Mouse (Mus musculus): ENCODE results near the gene Arpc4. TPM values are rescaled to one million over a fixed set of nuclear protein-coding genes. Genes with fewer than 3 reads are reported as not detected.

Arpc4 gene
- total and polyA plus RNA-seq, 2 experiments from 2014 or later, result 129 to 203 TPM

GRCm38 (mm10) chr6:113377172-113377495 is 781 bp upstream of the Arpc4 start:
- Histone ChIP-seq H3K4me1 (ENCODE audit: control insufficient read depth, insufficient read depth) (peaks cover 14% of the 10 kb centered on the region), H3K4me3 (ENCODE audit: low read depth, low read length) (peak overlapping the region; percentile 94), H3K36me3 (replicated peaks; ENCODE audit: control insufficient read depth, insufficient read depth, low read length) (peaks cover 56% of the 10 kb centered on the region), H3K27ac (ENCODE audit: low read depth) (peak overlapping the region; percentile 97), H3K4me2 (ENCODE audit: low read depth, low read length) (peak overlapping the region; percentile 94), H3K9me3 (replicated peaks; ENCODE audit: control insufficient read depth, low read length) (no peaks in the 10 kb centered on the region), H3K27me3 (ENCODE audit: control insufficient read depth, insufficient read depth, low read length) (no peaks in the 10 kb centered on the region), H3K9ac (replicated peaks; ENCODE audit: low read depth, low read length) (peak overlapping the region; percentile 91)
- no peak for DNase-seq (ENCODE audit: low spot score)
- no peak for ATAC-seq (ENCODE audit: insufficient read depth, low read depth)
- TF ChIP-seq EP300 (IDR thresholded peaks at IDR 0.05; ENCODE audit: low read depth), result no peak
- TF ChIP-seq CTCF (IDR thresholded peaks at IDR 0.05; ENCODE audit: low read depth), result no peak
- WGBS, result 6% methylated on average over 7 of the region's 7 CpGs

- peaks cover 14% of the 10 kb centered on the region for H3K4me1 ChIP-seq (ENCODE audit: control insufficient read depth, insufficient read depth)
- ATAC-seq (ENCODE audit: insufficient read depth, low read depth) (no peak), DNase-seq (ENCODE audit: low spot score) (no peak)
- H3K4me2 ChIP-seq (ENCODE audit: low read depth, low read length), result peak overlapping the region; percentile 94
- H3K27me3 ChIP-seq (ENCODE audit: control insufficient read depth, insufficient read depth, low read length), result no peaks in the 10 kb centered on the region
- H3K4me3 ChIP-seq (ENCODE audit: low read depth, low read length), result peak overlapping the region; percentile 94
- no peak overlapping the region for H3K27ac ChIP-seq (ENCODE audit: low read depth)
- 62% methylated on average over 6 of the region's 6 CpGs for WGBS
- no peaks in the 10 kb centered on the region for H3K9me3 ChIP-seq (replicated peaks; ENCODE audit: control insufficient read depth, low read length)
- H3K36me3 ChIP-seq (replicated peaks; ENCODE audit: control insufficient read depth, insufficient read depth, low read length), result peaks cover 55% of the 10 kb centered on the region
- peak overlapping the region; percentile 91 for H3K9ac ChIP-seq (replicated peaks; ENCODE audit: low read depth, low read length)
- TF ChIP-seq EP300 (IDR thresholded peaks at IDR 0.05; ENCODE audit: low read depth), result no peak
- no peak for TF ChIP-seq CTCF (IDR thresholded peaks at IDR 0.05; ENCODE audit: low read depth)
These were observed 1.3 kb downstream of the Arpc4 start for GRCm38 (mm10) chr6:113379246-113379645.

DNA sequence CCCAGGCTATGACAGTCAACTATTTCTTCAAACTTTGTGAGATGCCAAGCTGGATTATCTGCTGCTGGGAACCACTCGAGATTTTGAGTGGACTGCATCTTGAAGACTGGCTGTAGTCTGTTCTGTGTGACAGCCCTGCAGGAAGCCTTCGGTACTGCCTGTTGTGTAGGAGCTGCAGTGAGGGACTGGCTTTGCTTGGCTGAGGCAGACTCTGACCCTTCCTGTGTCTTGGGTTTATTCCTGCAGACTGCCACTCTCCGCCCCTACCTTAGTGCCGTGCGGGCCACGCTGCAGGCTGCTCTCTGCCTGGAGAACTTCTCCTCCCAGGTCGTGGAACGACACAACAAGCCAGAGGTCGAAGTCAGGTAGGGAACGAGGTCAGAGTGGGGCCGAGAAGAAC is 2.6 kb downstream of the Arpc4 start:
- Histone ChIP-seq H3K27me3 (ENCODE audit: control insufficient read depth, insufficient read depth, low read length) (no peaks in the 10 kb centered on the region), H3K27ac (ENCODE audit: low read depth) (no peak overlapping the region), H3K9ac (replicated peaks; ENCODE audit: low read depth, low read length) (no peak overlapping the region), H3K4me1 (ENCODE audit: control insufficient read depth, insufficient read depth) (peaks cover 14% of the 10 kb centered on the region), H3K4me3 (ENCODE audit: low read depth, low read length) (no peak overlapping the region), H3K9me3 (replicated peaks; ENCODE audit: control insufficient read depth, low read length) (no peaks in the 10 kb centered on the region), H3K4me2 (ENCODE audit: low read depth, low read length) (no peak overlapping the region), H3K36me3 (replicated peaks; ENCODE audit: control insufficient read depth, insufficient read depth, low read length) (peaks cover 54% of the 10 kb centered on the region)
- 82% methylated on average over 11 of the region's 11 CpGs for WGBS
- DNase-seq (ENCODE audit: low spot score), result no peak
- no peak for ATAC-seq (ENCODE audit: insufficient read depth, low read depth)
- no peak for TF ChIP-seq EP300 (IDR thresholded peaks at IDR 0.05; ENCODE audit: low read depth)
- 0 out of 2 replicates have a peak, but pooled peaks have one; percentile 5 for TF ChIP-seq CTCF (IDR thresholded peaks at IDR 0.05; ENCODE audit: low read depth)

GRCm38 (mm10) chr6:113384351-113384927 is 6.5 kb downstream of the Arpc4 start:
- Histone ChIP-seq H3K9ac (replicated peaks; ENCODE audit: low read depth, low read length) (no peak overlapping the region), H3K36me3 (replicated peaks; ENCODE audit: control insufficient read depth, insufficient read depth, low read length) (peaks cover 88% of the 10 kb centered on the region), H3K27me3 (ENCODE audit: control insufficient read depth, insufficient read depth, low read length) (no peaks in the 10 kb centered on the region), H3K4me3 (ENCODE audit: low read depth, low read length) (no peak overlapping the region), H3K4me2 (ENCODE audit: low read depth, low read length) (no peak overlapping the region), H3K9me3 (replicated peaks; ENCODE audit: control insufficient read depth, low read length) (no peaks in the 10 kb centered on the region), H3K27ac (ENCODE audit: low read depth) (no peak overlapping the region), H3K4me1 (ENCODE audit: control insufficient read depth, insufficient read depth) (peaks cover 4% of the 10 kb centered on the region)
- 89% methylated on average over 8 of the region's 8 CpGs for WGBS
- TF ChIP-seq CTCF (IDR thresholded peaks at IDR 0.05; ENCODE audit: low read depth) (no peak), EP300 (IDR thresholded peaks at IDR 0.05; ENCODE audit: low read depth) (no peak)
- DNase-seq (ENCODE audit: low spot score) (no peak), ATAC-seq (ENCODE audit: insufficient read depth, low read depth) (no peak)

DNA sequence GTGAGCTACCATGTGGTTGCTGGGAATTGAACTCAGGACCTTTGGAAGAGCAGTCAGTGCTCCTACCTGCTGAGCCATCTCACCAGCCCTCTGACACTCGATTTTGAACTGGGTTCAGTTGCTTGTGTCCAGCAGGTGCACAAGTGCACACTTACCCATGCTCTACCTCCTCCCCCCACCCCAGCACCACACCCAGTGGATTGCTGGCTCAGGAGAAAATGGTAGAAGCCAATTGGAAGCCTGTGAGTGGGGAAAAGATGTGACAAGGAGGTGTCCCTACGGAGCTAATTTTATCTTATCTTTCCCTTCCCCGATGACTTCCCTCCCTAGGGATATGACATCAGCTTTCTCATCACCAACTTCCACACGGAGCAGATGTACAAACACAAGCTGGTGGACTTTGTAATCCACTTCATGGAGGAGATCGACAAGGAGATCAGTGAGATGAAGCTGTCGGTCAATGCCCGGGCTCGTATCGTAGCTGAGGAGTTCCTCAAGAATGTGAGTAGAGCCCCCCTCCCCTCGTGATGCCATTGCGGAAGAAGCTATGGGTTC is 7.3 kb downstream of the Arpc4 start:
- no peak for DNase-seq (ENCODE audit: low spot score)
- 48% methylated on average over 11 of the region's 11 CpGs for whole genome bisulfite sequencing
- no peak for ATAC-seq (ENCODE audit: insufficient read depth, low read depth)
- no peak for TF ChIP-seq CTCF (IDR thresholded peaks at IDR 0.05; ENCODE audit: low read depth)
- no peak for TF ChIP-seq EP300 (IDR thresholded peaks at IDR 0.05; ENCODE audit: low read depth)
- Histone ChIP-seq H3K4me1 (ENCODE audit: control insufficient read depth, insufficient read depth) (no peaks in the 10 kb centered on the region), H3K4me2 (ENCODE audit: low read depth, low read length) (no peak overlapping the region), H3K36me3 (replicated peaks; ENCODE audit: control insufficient read depth, insufficient read depth, low read length) (peaks cover 95% of the 10 kb centered on the region), H3K9me3 (replicated peaks; ENCODE audit: control insufficient read depth, low read length) (no peaks in the 10 kb centered on the region), H3K27ac (ENCODE audit: low read depth) (no peak overlapping the region), H3K4me3 (ENCODE audit: low read depth, low read length) (no peak overlapping the region), H3K27me3 (ENCODE audit: control insufficient read depth, insufficient read depth, low read length) (no peaks in the 10 kb centered on the region), H3K9ac (replicated peaks; ENCODE audit: low read depth, low read length) (no peak overlapping the region)

DNA sequence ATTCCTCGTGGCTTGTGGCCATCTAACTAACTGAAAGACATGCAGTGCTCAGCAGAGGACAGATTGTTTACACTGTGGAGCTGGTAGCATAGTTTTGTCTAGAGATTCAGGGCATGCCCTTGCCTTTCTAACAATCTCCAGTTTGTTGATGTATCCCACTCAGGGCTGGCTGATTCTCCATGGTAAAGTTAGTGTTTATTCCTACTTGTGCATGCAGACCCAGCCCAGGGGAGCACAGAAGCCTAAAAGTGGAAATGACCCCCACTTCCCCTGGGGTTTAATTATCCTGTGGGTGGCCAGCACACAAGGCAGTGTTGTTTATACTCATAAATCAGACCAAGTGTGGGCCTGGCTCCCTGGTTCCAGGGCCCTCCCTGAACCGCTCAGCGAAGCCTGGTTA is 8.1 kb downstream of the Arpc4 start:
- peaks cover 91% of the 10 kb centered on the region for H3K36me3 ChIP-seq (replicated peaks; ENCODE audit: control insufficient read depth, insufficient read depth, low read length)
- WGBS, result 86% methylated on average over 3 of the region's 3 CpGs

More for the DNA sequence above, 8.1 kb downstream of the Arpc4 start:
- DNase-seq (ENCODE audit: low spot score) (no peak), ATAC-seq (ENCODE audit: insufficient read depth, low read depth) (no peak)
- H3K9ac ChIP-seq (replicated peaks; ENCODE audit: low read depth, low read length), result no peak overlapping the region
- no peak overlapping the region for H3K4me2 ChIP-seq (ENCODE audit: low read depth, low read length)
- no peak for TF ChIP-seq EP300 (IDR thresholded peaks at IDR 0.05; ENCODE audit: low read depth)
- no peak for TF ChIP-seq CTCF (IDR thresholded peaks at IDR 0.05; ENCODE audit: low read depth)
- no peak overlapping the region for H3K27ac ChIP-seq (ENCODE audit: low read depth)
- no peaks in the 10 kb centered on the region for H3K4me1 ChIP-seq (ENCODE audit: control insufficient read depth, insufficient read depth)
- H3K4me3 ChIP-seq (ENCODE audit: low read depth, low read length), result no peak overlapping the region
- H3K9me3 ChIP-seq (replicated peaks; ENCODE audit: control insufficient read depth, low read length), result no peaks in the 10 kb centered on the region
- H3K27me3 ChIP-seq (ENCODE audit: control insufficient read depth, insufficient read depth, low read length), result no peaks in the 10 kb centered on the region

All from heart, postnatal 0 days (tissue).